Mouse (Mus musculus) left cerebral cortex, postnatal 14 days (tissue): Measurements from ENCODE around the gene Tmem202. TPM values are rescaled to one million over a fixed set of nuclear protein-coding genes. Genes with fewer than 3 reads are reported as not detected.

ENCODE experiments used
- DNase-seq, 2 experiments: peaks; one replicate each; pipeline ENCODE4 v3.0.0; 2021 to 2022; ENCODE audit warnings: low spot score in 2 of 2, mixed read lengths in 1 of 2
- intact Hi-C: fragments of 180-260 bp; cut with DNase I; formaldehyde crosslinking; loops from one replicate; pipeline ENCODE4 v1.15.1; 2025
- total RNA-seq, 2 experiments: library from RNA; stranded (reverse); gene quantifications; 2 replicates each; pipeline ENCODE4 v1.2.3; 2021

Gene Tmem202
- total RNA-seq, 2 experiments from 2014 or later, result 2.0 to 3.5 TPM

- intact Hi-C loops, result no loop called here
- DNase-seq, result no peak
These were observed 63.0 kb downstream of the Tmem202 start for GRCm38 (mm10) chr9:59476617-59477016.

DNA sequence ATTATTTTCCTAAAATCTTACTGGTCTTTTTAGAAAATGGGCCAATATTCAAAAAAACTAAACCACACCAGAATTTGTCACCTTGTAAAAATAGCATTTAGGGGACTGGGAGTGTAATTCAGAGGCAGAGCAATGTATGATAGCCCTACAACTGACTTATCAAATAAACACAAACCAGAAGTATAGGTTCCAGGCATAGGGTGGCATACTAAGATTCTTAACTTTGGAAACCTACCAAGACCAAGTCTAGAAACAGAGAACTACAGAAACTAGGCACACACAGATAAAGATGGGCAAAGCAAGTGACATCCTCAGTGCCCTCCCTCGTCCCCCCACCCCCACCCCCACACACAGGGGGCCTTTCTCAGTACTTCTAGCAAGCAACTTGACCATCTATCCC is 64.8 kb downstream of the Tmem202 start:
- DNase-seq, result no peak
- intact Hi-C loops, result no loop called here

GRCm38 (mm10) chr9:59473171-59473570 is 66.5 kb downstream of the Tmem202 start:
- DNase-seq, result no peak
- intact Hi-C loops, result no loop called here

DNA sequence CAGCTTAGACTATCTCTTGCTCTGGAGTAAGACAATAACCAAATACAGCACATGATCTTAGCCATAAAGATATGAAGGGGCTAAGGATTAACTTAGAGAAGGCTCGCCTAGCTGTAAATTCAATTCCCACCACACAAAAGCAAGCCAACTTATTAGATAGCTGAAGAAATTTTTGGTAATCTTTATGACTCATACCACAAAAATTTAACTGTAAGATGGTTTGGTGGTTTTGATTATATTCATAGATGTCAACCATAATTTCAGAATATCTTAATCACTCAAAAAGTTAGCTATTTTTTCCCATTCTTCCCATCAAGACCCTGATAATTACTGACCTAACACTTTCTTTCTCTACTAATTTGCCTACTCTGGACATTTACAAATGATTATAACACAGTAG is 70.2 kb downstream of the Tmem202 start:
- DNase-seq, result no peak
- intact Hi-C loops, result no loop called here

Other genes starting within 250 kb of the Tmem202 start
- gene Adpgk, start 248.3 kb downstream of the Tmem202 start, total RNA-seq, result 10 to 100 TPM; 16.0 to 16.1 TPM
- 10 to 100 TPM; 38.0 to 44.1 TPM for gene Bbs4, start 186.3 kb downstream of the Tmem202 start, total RNA-seq
- 100 to 1,000 TPM; 105 to 110 TPM for gene Arih1, start 53.2 kb downstream of the Tmem202 start, total RNA-seq
- gene Hexa, start 307 bp downstream of the Tmem202 start, total RNA-seq, result 10 to 100 TPM; 40.1 to 43.3 TPM
- gene Celf6, start 38.1 kb upstream of the Tmem202 start, total RNA-seq, result 10 to 100 TPM; 27.1 to 28.5 TPM
- 100 to 1,000 TPM; 184 to 209 TPM for gene Parp6, start 77.4 kb upstream of the Tmem202 start, total RNA-seq
- gene Pkm, start 116.5 kb upstream of the Tmem202 start, total RNA-seq, result 100 to 1,000 TPM; 876 TPM
- gene Gramd2, start 140.3 kb upstream of the Tmem202 start, total RNA-seq, result 10 to 100 TPM in 1 of 2 experiments, 1 to 10 TPM in 1; 9.6 to 11.0 TPM
- 1 to 10 TPM; 4.8 to 7.5 TPM for gene Senp8, start 210.9 kb upstream of the Tmem202 start, total RNA-seq
- gene Myo9a, start 211.0 kb upstream of the Tmem202 start, total RNA-seq, result 10 to 100 TPM; 70.3 to 72.8 TPM